Mouse (Mus musculus) CH12.LX (cell line): ENCODE measurements around the gene Gm20388.

Experiments
- CTCF ChIP-seq, 2 experiments: IDR thresholded peaks in 1 of 2; conservative IDR thresholded peaks in 1 of 2; 2 replicates each; pipeline ENCODE4 v1.5.1; 2011 to 2012; ENCODE audit warnings: low read depth in 2 of 2, low read length in 2 of 2, improper control_type of control experiment in 1 of 2, inconsistent platforms in 1 of 2, mild to moderate bottlenecking in 1 of 2, moderate library complexity in 1 of 2
- EP300 ChIP-seq: IDR thresholded peaks from 2 replicates; pipeline ENCODE4 v1.6.1; 2011; ENCODE audit warnings: low read length, improper control_type of control experiment
- MAFK ChIP-seq: IDR thresholded peaks from 2 replicates; pipeline ENCODE4 v1.6.1; 2011; ENCODE audit warnings: low read length, improper control_type of control experiment; ENCODE audit not compliant: insufficient replicate concordance
- MEF2A ChIP-seq: IDR thresholded peaks from 2 replicates; pipeline ENCODE4 v1.6.1; 2014; ENCODE audit warnings: low read depth, mild to moderate bottlenecking, inconsistent platforms, low read length, improper control_type of control experiment, borderline replicate concordance
- POLR2A ChIP-seq: IDR thresholded peaks from 2 replicates; pipeline ENCODE4 v1.6.1; 2011; ENCODE audit warnings: low read depth, mild to moderate bottlenecking, improper control_type of control experiment, low read length
- SIN3A ChIP-seq: IDR thresholded peaks from 2 replicates; pipeline ENCODE4 v1.6.1; 2012; ENCODE audit warnings: low read length, improper control_type of control experiment, inconsistent platforms
- TCF12 ChIP-seq: IDR thresholded peaks from 2 replicates; pipeline ENCODE4 v1.6.1; 2014; ENCODE audit warnings: low read depth, mild to moderate bottlenecking, inconsistent platforms, low read length, improper control_type of control experiment
- USF1 ChIP-seq: IDR thresholded peaks from 2 replicates; pipeline ENCODE4 v1.6.1; 2014; ENCODE audit warnings: low read depth, mild to moderate bottlenecking, inconsistent platforms, low read length, improper control_type of control experiment
- ZKSCAN1 ChIP-seq: IDR thresholded peaks from 2 replicates; pipeline ENCODE4 v1.6.1; 2012; ENCODE audit warnings: low read depth, inconsistent platforms, low read length, improper control_type of control experiment, borderline replicate concordance
- ZNF384 ChIP-seq: IDR thresholded peaks from 2 replicates; pipeline ENCODE4 v1.6.1; 2012; ENCODE audit warnings: low read depth, low read length, improper control_type of control experiment, inconsistent platforms

DNA sequence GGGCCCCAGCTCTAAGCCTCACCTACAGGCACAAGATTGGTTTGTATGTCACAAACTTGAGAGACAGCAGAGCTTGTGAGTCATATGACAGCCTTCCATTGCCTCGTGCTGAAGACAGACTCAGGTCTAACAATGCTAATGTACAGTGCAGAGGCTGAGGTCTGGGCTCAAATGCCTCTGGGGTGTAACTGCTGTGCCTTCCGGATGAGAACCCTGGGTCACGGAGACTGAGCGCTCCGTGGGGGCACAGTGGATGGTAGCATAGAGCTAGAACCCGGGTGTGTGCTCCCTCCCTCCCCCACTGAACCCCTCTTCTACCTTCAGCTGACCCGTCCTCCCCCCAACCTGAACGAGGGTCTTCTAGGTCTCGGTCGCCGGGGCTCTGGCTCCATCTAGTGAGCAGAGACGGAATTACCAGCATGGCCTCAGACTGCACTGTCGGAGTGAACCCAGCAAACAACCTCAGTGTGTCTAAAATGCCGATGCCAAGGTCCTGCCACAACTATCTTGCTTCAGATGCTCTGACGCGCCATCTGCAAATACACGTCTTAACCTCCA is 889.7 kb downstream of the Gm20388 start:
- TF ChIP-seq POLR2A: no peak
- peak; percentile 66 to 95 for TF ChIP-seq CTCF (conservative IDR thresholded peaks at IDR 0.05 in 1 of 2, IDR thresholded peaks at IDR 0.05 in 1 of 2; ENCODE audit: low read depth in 2 of 2, low read length in 2 of 2)
- no peak for TF ChIP-seq EP300
- TF ChIP-seq SIN3A: no peak
- no peak for TF ChIP-seq ZNF384
- TF ChIP-seq USF1: no peak
- TF ChIP-seq ZKSCAN1: no peak
- TF ChIP-seq MAFK: no peak
- no peak for TF ChIP-seq MEF2A
- TF ChIP-seq TCF12: no peak
